Mouse (Mus musculus): ENCODE measurements around the gene Sema7a. TPM values are rescaled to one million over a fixed set of nuclear protein-coding genes. Genes with fewer than 3 reads are reported as not detected.

Gene Sema7a
- total RNA-seq, 2 experiments from 2014 or later, result 18.8 to 28.5 TPM

- intact Hi-C loops (cut with DNase I), result loop anchor here (5.0 kb wide), 2 partner anchors 35 to 75 kb away; no protein-coding TSS in a partner anchor
- DNase-seq (ENCODE audit: low spot score), result no peak
These were observed 2.3 kb upstream of the Sema7a start for GRCm38 (mm10) chr9:57937651-57938050.

- intact Hi-C loops (cut with DNase I), result loop anchor here (5.0 kb wide), 2 partner anchors 34 to 76 kb away; no protein-coding TSS in a partner anchor
- DNase-seq (ENCODE audit: low spot score), result no peak
These were observed 1.5 kb upstream of the Sema7a start for GRCm38 (mm10) chr9:57938225-57939055.

- intact Hi-C loops (cut with DNase I), result no loop called here
- DNase-seq (ENCODE audit: low spot score), result no peak
These were observed 460 bp downstream of the Sema7a start for GRCm38 (mm10) chr9:57940349-57940794.

DNA sequence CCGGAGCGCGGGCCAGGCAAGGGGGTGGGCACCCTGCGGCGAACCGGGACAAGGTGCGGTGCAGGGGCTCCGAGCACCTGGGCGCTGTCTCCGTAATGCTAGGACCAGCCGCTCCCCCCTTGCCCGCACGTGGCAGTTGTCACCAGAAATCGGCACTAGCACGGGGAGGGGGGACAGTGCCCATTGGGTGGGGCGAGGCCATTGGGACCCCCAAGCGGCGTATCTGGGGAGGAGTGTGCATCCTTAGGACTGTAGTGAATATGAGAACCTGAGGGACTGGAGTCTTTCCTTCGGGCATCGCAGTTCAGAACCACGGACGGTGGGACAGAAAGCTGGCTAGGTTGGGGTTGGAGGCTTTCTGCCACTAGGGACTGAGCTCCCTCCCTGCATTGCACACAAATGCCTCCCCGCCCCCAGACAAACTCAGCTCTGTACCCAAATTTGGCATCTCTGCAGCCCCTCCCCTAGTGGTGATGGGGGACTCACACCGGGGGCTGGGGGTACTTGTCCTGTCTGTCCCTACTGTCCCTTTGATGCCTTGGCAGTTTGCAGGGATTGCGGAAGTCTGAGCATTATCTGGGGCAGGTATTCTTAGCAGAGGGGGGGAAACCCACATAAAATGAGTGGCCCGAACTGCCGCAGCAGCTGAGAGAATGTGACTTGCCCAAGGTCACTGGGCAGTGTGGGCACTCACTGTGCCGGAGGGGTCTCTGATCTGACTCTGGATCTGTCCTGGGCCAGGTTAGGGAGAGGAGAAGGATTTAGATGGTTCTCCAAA lies 1.1 kb downstream of the Sema7a start:
- DNase-seq (ENCODE audit: low spot score), result no peak
- intact Hi-C loops (cut with DNase I), result no loop called here

- intact Hi-C loops (cut with DNase I), result no loop called here
- no peak for DNase-seq (ENCODE audit: low spot score)
These were observed 2.1 kb downstream of the Sema7a start for GRCm38 (mm10) chr9:57942039-57942438.

- intact Hi-C loops (cut with DNase I), result no loop called here
- DNase-seq (ENCODE audit: low spot score), result no peak
These were observed 3.2 kb downstream of the Sema7a start for GRCm38 (mm10) chr9:57943067-57943466.

- intact Hi-C loops (cut with DNase I), result no loop called here
These were observed 4.7 kb downstream of the Sema7a start for GRCm38 (mm10) chr9:57944572-57944971.

GRCm38 (mm10) chr9:57945771-57946616 lies 6.1 kb downstream of the Sema7a start:
- intact Hi-C loops (cut with DNase I), result no loop called here
- no peak for DNase-seq (ENCODE audit: low spot score)

More at GRCm38 (mm10) chr9:57944572-57944971, 4.7 kb downstream of the Sema7a start:
- no peak for DNase-seq (ENCODE audit: low spot score)

DNA sequence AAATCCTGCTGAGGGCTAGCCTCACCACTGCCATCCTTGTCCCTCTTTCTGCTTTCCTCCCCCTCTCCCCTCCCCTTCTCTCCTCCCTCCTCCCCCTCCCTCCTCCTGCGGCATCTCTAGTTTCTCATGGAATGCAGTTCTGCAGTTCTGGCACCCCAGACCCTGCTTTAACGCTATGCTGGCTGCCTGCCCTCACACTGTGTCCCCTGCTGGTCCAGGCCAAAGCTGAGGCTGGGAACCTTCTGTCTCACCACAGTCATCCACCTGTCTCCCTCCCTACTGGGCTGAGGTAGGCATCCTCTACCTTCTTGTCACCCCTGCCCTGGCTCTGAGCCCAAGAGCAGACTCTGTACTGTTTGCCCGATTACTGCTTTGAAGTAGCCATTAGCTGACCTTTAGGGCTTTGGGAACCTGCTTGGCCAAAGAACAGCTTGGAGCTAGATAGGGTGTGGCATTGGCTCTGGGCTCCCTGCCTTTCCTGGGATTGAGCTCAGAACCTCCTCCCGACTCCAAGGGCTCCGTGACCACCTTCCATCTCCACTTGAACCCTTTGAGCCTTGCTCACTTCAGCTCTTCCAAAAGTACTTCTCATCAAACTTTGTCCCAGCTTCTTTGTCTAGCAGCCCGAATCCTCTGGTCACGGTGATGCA lies 7.6 kb downstream of the Sema7a start:
- intact Hi-C loops (cut with DNase I), result no loop called here
- DNase-seq (ENCODE audit: low spot score), result no peak

DNA sequence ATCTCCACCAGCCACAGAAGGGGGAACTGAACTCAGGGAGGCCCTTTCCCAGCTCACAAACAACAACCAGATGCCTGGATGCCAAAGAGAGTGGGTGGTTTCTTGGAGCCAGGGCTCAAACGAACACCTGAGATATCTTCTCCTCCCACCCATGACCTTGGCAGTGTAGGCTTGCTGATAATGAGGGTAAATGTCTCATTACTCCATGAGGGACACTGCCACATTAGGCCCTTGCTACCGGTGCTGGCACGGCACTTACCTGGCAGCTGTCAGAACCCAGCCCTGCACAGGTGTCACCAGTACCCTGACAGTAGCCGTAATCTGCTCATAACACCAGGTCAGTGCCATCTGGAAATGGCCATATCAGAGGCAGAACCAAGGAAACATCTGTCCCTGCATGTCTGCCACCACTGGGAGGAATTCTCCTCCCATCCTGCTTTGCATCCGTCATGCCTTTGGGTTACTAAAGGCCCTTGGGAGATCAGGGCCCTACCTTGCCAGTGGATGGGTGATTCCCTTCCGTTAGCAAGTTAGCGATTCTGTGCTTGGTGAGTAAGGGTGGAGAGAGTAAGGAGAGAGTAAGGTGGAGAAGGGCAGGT lies 8.5 kb downstream of the Sema7a start:
- DNase-seq (ENCODE audit: low spot score), result no peak
- intact Hi-C loops (cut with DNase I), result no loop called here

DNA sequence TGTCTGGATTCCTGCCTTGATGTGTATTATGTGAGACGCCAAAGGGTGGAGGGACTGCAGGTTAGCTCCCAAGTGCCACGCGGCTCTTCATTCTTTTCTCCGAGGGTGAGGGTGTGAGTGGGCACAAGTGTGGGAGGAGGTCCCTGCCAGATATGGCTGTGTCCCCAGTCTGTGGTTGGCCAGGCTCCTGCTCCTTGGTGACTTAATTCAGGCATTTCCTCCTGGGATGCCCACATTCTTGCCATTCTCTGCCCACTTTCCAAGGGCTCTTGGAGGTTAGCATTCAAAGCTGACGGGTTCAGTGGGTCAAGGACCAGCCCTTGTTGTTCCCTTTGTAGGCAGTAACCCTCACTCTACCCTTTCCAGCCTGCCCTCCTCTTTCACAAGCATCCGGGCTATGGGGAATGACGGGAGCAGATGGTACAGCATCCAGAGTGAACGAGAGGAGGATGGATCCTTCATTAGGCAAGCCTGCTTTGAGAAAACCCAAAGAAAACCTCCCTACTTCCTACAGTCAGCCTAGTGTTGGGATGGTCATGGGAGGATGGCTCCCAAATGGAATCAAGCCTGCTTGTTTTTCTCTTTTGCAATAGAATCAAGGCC lies 9.3 kb downstream of the Sema7a start:
- intact Hi-C loops (cut with DNase I), result no loop called here
- no peak for DNase-seq (ENCODE audit: low spot score)

DNA sequence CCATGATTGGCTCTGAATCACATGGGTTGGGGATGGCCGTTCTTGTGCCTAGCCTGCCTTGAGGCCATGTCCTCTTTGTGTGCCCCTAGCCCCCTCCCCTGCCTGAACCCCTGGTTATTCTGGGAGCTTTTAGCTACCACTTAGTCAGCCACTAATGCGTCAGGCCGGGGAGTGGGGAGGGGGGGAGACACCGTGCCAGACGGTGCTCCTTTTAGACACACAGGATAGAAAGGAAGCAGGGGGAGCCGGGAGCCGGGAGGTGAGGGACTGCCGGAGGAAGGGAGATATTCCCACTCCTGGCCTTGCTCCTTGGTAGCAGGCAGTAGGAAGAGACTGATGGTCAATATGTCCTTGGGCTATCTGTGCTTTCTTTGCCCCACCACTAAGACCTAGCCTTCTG lies 10.0 kb downstream of the Sema7a start:
- intact Hi-C loops (cut with DNase I), result loop anchor here (2.0 kb wide), 1 partner anchor 15 kb away; no protein-coding TSS in a partner anchor
- DNase-seq (ENCODE audit: low spot score), result no peak

DNA sequence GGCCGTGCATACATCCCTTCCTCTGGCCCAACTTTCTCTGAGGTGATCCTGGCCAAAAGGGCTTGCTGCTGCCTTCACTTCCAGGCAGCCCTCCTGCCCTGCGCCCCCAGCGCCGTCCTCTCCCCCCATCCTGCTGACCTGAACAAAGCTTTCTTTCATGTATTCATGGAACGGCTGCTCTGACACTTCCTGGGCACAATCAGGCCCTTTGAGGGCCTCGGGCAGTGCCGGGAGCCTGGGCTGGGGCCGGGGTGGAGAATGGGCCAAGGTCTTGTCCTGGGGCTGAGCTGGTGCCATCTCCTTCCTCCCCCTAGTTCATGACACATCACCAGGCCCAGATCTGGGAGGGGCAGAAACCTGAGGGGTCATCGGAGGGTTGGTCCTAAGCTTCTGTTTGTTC lies 10.6 kb downstream of the Sema7a start:
- intact Hi-C loops (cut with DNase I), result loop anchor here (2.0 kb wide), 1 partner anchor 14 kb away; no protein-coding TSS in a partner anchor
- no peak for DNase-seq (ENCODE audit: low spot score)

- DNase-seq (ENCODE audit: low spot score), result no peak
- intact Hi-C loops (cut with DNase I), result loop anchor here (2.0 kb wide), 1 partner anchor 13 kb away; no protein-coding TSS in a partner anchor
These were observed 12.1 kb downstream of the Sema7a start for GRCm38 (mm10) chr9:57951993-57952392.

DNA sequence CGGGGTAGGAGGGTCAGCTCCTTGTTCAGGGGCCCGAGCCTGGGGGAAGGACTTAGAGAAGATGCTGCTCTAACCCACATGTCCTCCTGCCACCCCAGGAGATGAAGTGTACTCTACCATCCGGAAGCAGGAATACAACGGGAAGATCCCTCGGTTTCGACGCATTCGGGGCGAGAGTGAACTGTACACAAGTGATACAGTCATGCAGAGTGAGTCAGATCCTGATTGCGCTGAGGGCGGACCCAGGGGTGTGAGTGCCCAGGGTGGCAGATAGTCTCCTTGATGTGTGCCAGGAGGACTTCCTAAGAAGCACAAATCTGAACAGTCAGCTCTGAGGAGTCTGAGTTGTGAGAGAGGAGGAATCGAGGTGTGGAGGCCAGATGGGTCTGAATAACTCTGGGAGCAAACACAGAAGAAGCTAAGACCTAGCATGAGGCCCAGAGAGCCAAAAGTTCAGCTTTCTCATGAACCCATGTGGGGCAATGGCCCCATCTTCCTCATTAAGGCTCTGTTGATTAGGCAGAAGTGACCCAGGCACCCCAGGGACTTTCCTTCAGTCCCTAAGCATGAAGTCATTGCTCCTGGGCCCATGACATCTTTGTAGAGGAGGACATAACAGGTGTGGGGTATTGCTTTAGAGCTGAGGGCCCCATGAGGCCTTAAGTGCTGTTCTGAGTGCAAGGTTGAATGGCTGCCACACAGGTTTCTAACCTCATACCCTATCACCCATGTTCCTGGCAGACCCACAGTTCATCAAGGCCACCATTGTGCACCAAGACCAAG lies 15.2 kb downstream of the Sema7a start:
- intact Hi-C loops (cut with DNase I), result no loop called here

GRCm38 (mm10) chr9:57955764-57956163 lies 15.9 kb downstream of the Sema7a start:
- no peak for DNase-seq (ENCODE audit: low spot score)
- intact Hi-C loops (cut with DNase I), result no loop called here

More for the DNA sequence above, 15.2 kb downstream of the Sema7a start:
- DNase-seq (ENCODE audit: low spot score), result no peak

GRCm38 (mm10) chr9:57956196-57956837 lies 16.4 kb downstream of the Sema7a start:
- DNase-seq (ENCODE audit: low spot score), result no peak
- intact Hi-C loops (cut with DNase I), result no loop called here
